34 mouse cellular contexts compared by ENCODE assay signal in genomic region chr8:113801551-113801950, GRCm38 (mm10). TPM values are rescaled to one million over a fixed set of nuclear protein-coding genes. Genes with fewer than 3 reads are reported as not detected.
A peak's percentile ranks its signal among the peaks of the same experiment; 100 is the strongest.
DNase-seq lines count a peak whose midpoint lies in the region; ATAC-seq lines count a peak whose summit lies in the region.
"Had no signal": no experiment of that assay in that cellular context is flagged by ENCODE, and none has a peak within 500 bp of the region (broad histone marks: within the 10 kb centered on the region; RNA-seq: fewer than 3 reads in every experiment).

No protein-coding gene starts in this region.

- H3K4me3 ChIP-seq in forebrain, embryonic 15.5 days = no peak overlapping the region
- H3K4me3 ChIP-seq in forebrain, embryonic 11.5 days (ENCODE audit: low read depth, low read length) = no peak overlapping the region
- H3K4me3 ChIP-seq in intestine, embryonic 14.5 days (ENCODE audit: low read depth, low read length) = no peak overlapping the region
- no peak overlapping the region for H3K4me3 ChIP-seq in intestine, embryonic 16.5 days (ENCODE audit: low read length)
- H3K4me3 ChIP-seq in midbrain, embryonic 14.5 days (replicated peaks; ENCODE audit: low read depth, low read length) = no peak overlapping the region
- no peak overlapping the region for H3K4me3 ChIP-seq in midbrain, embryonic 16.5 days (ENCODE audit: low read depth, low read length)
- H3K4me3 ChIP-seq: embryonic facial prominence, embryonic 15.5 days; layer of hippocampus, adult 2 months; left cerebral cortex, adult 2 months; limb, embryonic 15.5 days; liver, embryonic 13.5 days; lung, embryonic 15.5 days; midbrain, embryonic 15.5 days; myocyte; neural tube, embryonic 13.5 days had no signal

- no peak overlapping the region for H3K4me2 ChIP-seq in forebrain, embryonic 15.5 days (replicated peaks)
- H3K4me2 ChIP-seq in forebrain, embryonic 11.5 days (ENCODE audit: low read depth, low read length, severe bottlenecking) = no peak overlapping the region
- no peak overlapping the region for H3K4me2 ChIP-seq in intestine, embryonic 14.5 days (ENCODE audit: low read length)
- no peak overlapping the region for H3K4me2 ChIP-seq in intestine, embryonic 16.5 days (ENCODE audit: low read depth, low read length)
- H3K4me2 ChIP-seq in midbrain, embryonic 14.5 days (ENCODE audit: low read length) = no peak overlapping the region
- no peak overlapping the region for H3K4me2 ChIP-seq in midbrain, embryonic 16.5 days (ENCODE audit: low read length)
- H3K4me2 ChIP-seq: embryonic facial prominence, embryonic 15.5 days; hindbrain, embryonic 14.5 days; limb, embryonic 15.5 days; liver, embryonic 13.5 days; lung, embryonic 15.5 days; midbrain, embryonic 15.5 days; neural tube, embryonic 13.5 days had no signal

- H3K4me1 ChIP-seq in forebrain, embryonic 15.5 days = peaks cover 10% of the 10 kb centered on the region; the same call in 1 of the 2 replicates
- H3K4me1 ChIP-seq in forebrain, embryonic 11.5 days (replicated peaks; ENCODE audit: control insufficient read depth, insufficient read depth, low read length) = no peaks in the 10 kb centered on the region
- no peaks in the 10 kb centered on the region for H3K4me1 ChIP-seq in intestine, embryonic 14.5 days (replicated peaks; ENCODE audit: control insufficient read depth, insufficient read depth, low read length)
- H3K4me1 ChIP-seq in intestine, embryonic 16.5 days (ENCODE audit: control insufficient read depth, insufficient read depth, low read length) = no peaks in the 10 kb centered on the region
- no peaks in the 10 kb centered on the region for H3K4me1 ChIP-seq in midbrain, embryonic 14.5 days (ENCODE audit: control insufficient read depth, insufficient read depth, low read length)
- H3K4me1 ChIP-seq in midbrain, embryonic 16.5 days (ENCODE audit: control insufficient read depth, insufficient read depth, low read length) = no peaks in the 10 kb centered on the region
- H3K4me1 ChIP-seq: liver, embryonic 13.5 days; lung, embryonic 15.5 days; midbrain, embryonic 15.5 days; neural tube, embryonic 13.5 days had no signal

- no peaks in the 10 kb centered on the region for H3K9me3 ChIP-seq in forebrain, embryonic 15.5 days
- no peaks in the 10 kb centered on the region for H3K9me3 ChIP-seq in forebrain, embryonic 11.5 days (ENCODE audit: control insufficient read depth, low read length)
- no peaks in the 10 kb centered on the region for H3K9me3 ChIP-seq in intestine, embryonic 14.5 days (ENCODE audit: control insufficient read depth, low read length)
- H3K9me3 ChIP-seq in intestine, embryonic 16.5 days (ENCODE audit: control insufficient read depth, low read length) = no peaks in the 10 kb centered on the region
- H3K9me3 ChIP-seq in midbrain, embryonic 14.5 days (ENCODE audit: control insufficient read depth, low read length) = no peaks in the 10 kb centered on the region
- no peaks in the 10 kb centered on the region for H3K9me3 ChIP-seq in midbrain, embryonic 16.5 days (replicated peaks; ENCODE audit: control insufficient read depth, low read length, poor library complexity, severe bottlenecking)
- H3K9me3 ChIP-seq: embryonic facial prominence, embryonic 15.5 days; limb, embryonic 15.5 days; lung, embryonic 15.5 days; midbrain, embryonic 15.5 days; neural tube, embryonic 13.5 days had no signal

- no peak for DNase-seq in forebrain, embryonic 11.5 days (ENCODE audit: low spot score)
- peak; percentile 20 for DNase-seq in intestine, embryonic 14.5 days (ENCODE audit: low spot score)
- peak; percentile 0 for DNase-seq in midbrain, embryonic 14.5 days
- DNase-seq in natural killer cell, adult 2 months (ENCODE audit: low spot score in 2 of 2) = no peak
- DNase-seq: adrenal gland, adult 2 months; adrenal gland, postnatal 36 days; B cell, adult 2 months; cerebellum, adult 18-20 months; cerebellum, postnatal 10 days; gastrocnemius, postnatal 10 days; kidney, adult 2 months; kidney, postnatal 36 days; liver, embryonic 13.5 days; lung, postnatal 36 days; right cerebral cortex, postnatal 4 days; thymus, adult 18-20 months; thymus, postnatal 25 days had no signal

- ATAC-seq in forebrain, embryonic 15.5 days (replicated peaks) = no peak
- ATAC-seq in forebrain, embryonic 11.5 days (replicated peaks; ENCODE audit: low FRiP score) = no peak
- ATAC-seq in intestine, embryonic 14.5 days (replicated peaks; ENCODE audit: low FRiP score, low TSS enrichment, low read depth) = no peak
- no peak for ATAC-seq in intestine, embryonic 16.5 days
- ATAC-seq in midbrain, embryonic 14.5 days (ENCODE audit: low FRiP score, low TSS enrichment) = no peak
- no peak for ATAC-seq in midbrain, embryonic 16.5 days
- ATAC-seq: activated CD4-positive, CD25-positive, alpha-beta regulatory T cell, adult 4 months; inflammation-experienced regulatory T-cells, adult 6 months; midbrain, embryonic 15.5 days had no signal

- no peak overlapping the region for H3K9ac ChIP-seq in forebrain, embryonic 15.5 days (replicated peaks)
- H3K9ac ChIP-seq in forebrain, embryonic 11.5 days (ENCODE audit: low read length) = no peak overlapping the region
- H3K9ac ChIP-seq in intestine, embryonic 14.5 days (ENCODE audit: low read length) = no peak overlapping the region
- no peak overlapping the region for H3K9ac ChIP-seq in intestine, embryonic 16.5 days (ENCODE audit: low read depth, low read length)
- H3K9ac ChIP-seq in midbrain, embryonic 14.5 days (replicated peaks; ENCODE audit: low read length) = no peak overlapping the region
- no peak overlapping the region for H3K9ac ChIP-seq in midbrain, embryonic 16.5 days (ENCODE audit: low read depth, low read length)
- H3K9ac ChIP-seq: embryonic facial prominence, embryonic 15.5 days; hindbrain, embryonic 14.5 days; limb, embryonic 15.5 days; liver, embryonic 13.5 days; lung, embryonic 15.5 days; midbrain, embryonic 15.5 days; neural tube, embryonic 13.5 days had no signal

- no peaks in the 10 kb centered on the region for H3K36me3 ChIP-seq in forebrain, embryonic 15.5 days
- H3K36me3 ChIP-seq in forebrain, embryonic 11.5 days (ENCODE audit: control insufficient read depth, insufficient read depth, low read length) = no peaks in the 10 kb centered on the region
- H3K36me3 ChIP-seq in intestine, embryonic 14.5 days (ENCODE audit: control insufficient read depth, insufficient read depth, low read length) = no peaks in the 10 kb centered on the region
- H3K36me3 ChIP-seq in intestine, embryonic 16.5 days (ENCODE audit: control insufficient read depth, insufficient read depth, low read length) = no peaks in the 10 kb centered on the region
- H3K36me3 ChIP-seq in midbrain, embryonic 14.5 days (ENCODE audit: control insufficient read depth, insufficient read depth, low read length) = no peaks in the 10 kb centered on the region
- H3K36me3 ChIP-seq in midbrain, embryonic 16.5 days (ENCODE audit: control insufficient read depth, insufficient read depth, low read length) = no peaks in the 10 kb centered on the region
- H3K36me3 ChIP-seq: embryonic facial prominence, embryonic 15.5 days; limb, embryonic 15.5 days; liver, embryonic 13.5 days; lung, embryonic 15.5 days; midbrain, embryonic 15.5 days; neural tube, embryonic 13.5 days had no signal

- WGBS in forebrain, embryonic 15.5 days = 58% methylated on average over 5 of the region's 5 CpGs
- WGBS in forebrain, embryonic 11.5 days = 63% methylated on average over 5 of the region's 5 CpGs
- 83% methylated on average over 5 of the region's 5 CpGs for WGBS in intestine, embryonic 14.5 days
- 78% methylated on average over 5 of the region's 5 CpGs for WGBS in intestine, embryonic 16.5 days
- 69% methylated on average over 5 of the region's 5 CpGs for WGBS in midbrain, embryonic 14.5 days
- 57% methylated on average over 5 of the region's 5 CpGs for WGBS in midbrain, embryonic 16.5 days

- H3K27ac ChIP-seq in forebrain, embryonic 15.5 days (replicated peaks) = peak overlapping the region; percentile 68
- H3K27ac ChIP-seq in forebrain, embryonic 11.5 days (ENCODE audit: low read depth, low read length) = no peak overlapping the region
- H3K27ac ChIP-seq in intestine, embryonic 14.5 days (ENCODE audit: low read depth) = no peak overlapping the region
- no peak overlapping the region for H3K27ac ChIP-seq in intestine, embryonic 16.5 days (ENCODE audit: low read length)
- no peak overlapping the region for H3K27ac ChIP-seq in midbrain, embryonic 14.5 days (replicated peaks; ENCODE audit: low read depth, low read length)
- H3K27ac ChIP-seq in midbrain, embryonic 16.5 days (ENCODE audit: low read length) = no peak overlapping the region
- H3K27ac ChIP-seq: embryonic facial prominence, embryonic 15.5 days; hindbrain, embryonic 14.5 days; layer of hippocampus, adult 2 months; left cerebral cortex, adult 2 months; limb, embryonic 15.5 days; liver, embryonic 13.5 days; lung, embryonic 15.5 days; midbrain, embryonic 15.5 days; neural tube, embryonic 13.5 days; stomach, postnatal 0 days had no signal

- no peaks in the 10 kb centered on the region for H3K27me3 ChIP-seq in forebrain, embryonic 15.5 days
- no peaks in the 10 kb centered on the region for H3K27me3 ChIP-seq in forebrain, embryonic 11.5 days (ENCODE audit: control insufficient read depth, insufficient read depth, low read length)
- no peaks in the 10 kb centered on the region for H3K27me3 ChIP-seq in intestine, embryonic 14.5 days (replicated peaks; ENCODE audit: control insufficient read depth, insufficient read depth, low read length)
- no peaks in the 10 kb centered on the region for H3K27me3 ChIP-seq in intestine, embryonic 16.5 days (replicated peaks; ENCODE audit: control insufficient read depth, insufficient read depth, low read length)
- no peaks in the 10 kb centered on the region for H3K27me3 ChIP-seq in midbrain, embryonic 14.5 days (ENCODE audit: control insufficient read depth, insufficient read depth, low read length)
- no peaks in the 10 kb centered on the region for H3K27me3 ChIP-seq in midbrain, embryonic 16.5 days (ENCODE audit: control insufficient read depth, insufficient read depth, low read depth, low read length)
- H3K27me3 ChIP-seq: CH12.LX; embryonic facial prominence, embryonic 15.5 days; limb, embryonic 15.5 days; liver, embryonic 13.5 days; lung, embryonic 15.5 days; midbrain, embryonic 15.5 days; neural tube, embryonic 13.5 days had no signal

RNA-seq across cellular contexts. Expression of gene Adamts18, which starts 47.0 kb away (rescaled TPM):
- 22.1 and 23.3 TPM in 2 replicates for polyA plus RNA-seq in forebrain, embryonic 15.5 days (2015; fragmentation: Nextera tagmentation; extraction: Ambion mirVana)
- polyA plus RNA-seq in forebrain, embryonic 11.5 days (2014; fragmentation: Nextera tagmentation; extraction: Ambion mirVana) = 4.8 TPM in 2 replicates
- 0.51 and 0.58 TPM in 2 replicates for polyA plus RNA-seq in intestine, embryonic 14.5 days (2014; fragmentation: Nextera tagmentation; extraction: Ambion mirVana)
- polyA plus RNA-seq in intestine, embryonic 16.5 days (2015; fragmentation: Nextera tagmentation; extraction: Ambion mirVana) = 0.15 and 0.54 TPM in 2 replicates
- polyA plus RNA-seq in midbrain, embryonic 14.5 days (2014; fragmentation: Nextera tagmentation; extraction: Ambion mirVana) = 2.6 and 3.0 TPM in 2 replicates
- 2.1 and 3.8 TPM in 2 replicates for polyA plus RNA-seq in midbrain, embryonic 16.5 days (2015; fragmentation: Nextera tagmentation; extraction: Ambion mirVana)
- polyA plus RNA-seq: inflammation-experienced regulatory T-cells, adult 6 months; kidney, adult 2 months; myocyte; spleen, adult 2 months had no signal

Comparison
In these comparisons a context has a peak if more than half of its experiments do, and no peak if none do; other contexts are left out.
1. DNase-seq: peak in intestine, embryonic 14.5 days (single experiment) and midbrain, embryonic 14.5 days (single experiment); none in forebrain, embryonic 11.5 days (single experiment) and natural killer cell, adult 2 months (0 of 2).